Mouse (Mus musculus): ENCODE data around the gene Atrnl1.

Atrnl1 gene

DNA sequence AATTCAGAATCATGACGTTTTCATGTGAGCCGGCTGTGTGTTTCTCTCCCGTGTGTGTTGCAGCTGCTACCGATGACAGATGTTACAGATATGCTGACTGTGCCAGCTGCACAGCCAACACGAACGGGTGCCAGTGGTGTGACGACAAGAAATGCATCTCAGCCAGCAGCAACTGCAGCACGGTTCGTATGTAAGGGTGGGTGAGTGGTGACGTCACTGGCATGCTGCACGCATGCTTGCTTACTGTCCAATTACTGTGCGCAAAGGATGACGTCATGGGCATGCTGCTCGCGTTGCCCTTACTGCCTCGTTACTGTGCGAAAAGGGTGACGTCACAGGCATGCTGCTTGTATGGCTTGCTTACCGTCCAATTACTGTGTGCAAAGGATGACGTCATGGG lies 75.8 kb downstream of the Atrnl1 start:
- peak; percentile 33 to 48 for DNase-seq (ENCODE audit: low spot score in 2 of 2)

DNA sequence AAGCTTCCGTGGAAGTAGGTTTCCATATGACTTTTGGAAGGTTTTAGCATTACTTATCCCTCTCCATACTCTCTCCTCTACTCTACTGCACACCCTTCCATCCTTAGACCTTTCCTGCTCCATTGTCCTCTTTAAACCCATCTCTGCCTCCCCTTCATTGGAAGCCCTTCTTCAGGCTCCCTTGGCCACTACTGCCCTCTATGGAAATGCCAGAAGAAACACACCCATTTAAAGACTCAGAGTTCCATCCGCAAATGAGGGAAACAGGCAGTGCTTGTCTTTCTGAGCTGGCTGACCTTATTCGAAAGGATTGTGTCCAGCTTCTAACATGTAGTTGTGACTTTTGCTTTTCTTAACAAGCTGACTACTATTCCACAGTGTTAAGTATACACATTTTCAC lies 81.7 kb downstream of the Atrnl1 start:
- DNase-seq (ENCODE audit: low spot score in 2 of 2): no peak

DNA sequence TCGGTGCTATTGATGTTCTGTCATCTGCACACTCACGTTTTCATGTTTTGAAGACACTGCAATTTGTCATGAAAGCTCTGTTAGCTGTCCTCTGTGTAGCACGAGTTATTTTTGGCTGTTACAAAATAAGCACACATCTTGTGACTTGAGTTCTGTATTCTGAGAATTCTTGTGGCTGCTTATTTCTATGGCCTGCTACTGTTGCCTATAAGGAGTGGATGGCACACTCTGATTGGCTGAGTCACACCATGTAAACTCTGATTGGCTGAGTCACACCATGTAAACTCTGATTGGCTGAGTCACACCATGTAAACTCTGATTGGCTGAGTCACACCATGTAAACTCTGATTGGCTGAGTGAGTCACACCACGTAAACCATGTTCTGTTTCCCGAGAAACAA lies 85.9 kb downstream of the Atrnl1 start:
- DNase-seq (ENCODE audit: low spot score in 2 of 2): peak in 1 of 2 experiments; percentile 49

DNA sequence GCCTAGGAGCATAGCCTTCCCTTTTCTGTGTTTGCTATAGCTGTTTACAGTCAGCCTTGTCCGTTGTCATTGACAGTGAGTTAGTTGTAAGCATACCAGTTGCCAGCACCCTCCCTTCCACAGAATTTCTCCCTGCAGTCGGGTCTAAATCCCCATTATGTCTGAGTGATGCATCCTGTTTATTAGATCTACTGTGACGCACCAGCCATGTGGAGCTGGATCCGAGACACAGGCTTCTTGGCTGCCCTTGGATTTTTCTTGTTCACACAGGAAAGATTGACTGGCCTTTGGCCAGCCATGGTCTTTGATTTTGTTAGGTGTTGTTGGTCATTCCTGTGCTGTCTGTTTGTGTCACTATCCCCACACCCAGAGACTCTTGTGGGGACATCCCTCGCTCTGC lies 102.3 kb downstream of the Atrnl1 start:
- no peak for DNase-seq (ENCODE audit: low spot score in 2 of 2)

DNA sequence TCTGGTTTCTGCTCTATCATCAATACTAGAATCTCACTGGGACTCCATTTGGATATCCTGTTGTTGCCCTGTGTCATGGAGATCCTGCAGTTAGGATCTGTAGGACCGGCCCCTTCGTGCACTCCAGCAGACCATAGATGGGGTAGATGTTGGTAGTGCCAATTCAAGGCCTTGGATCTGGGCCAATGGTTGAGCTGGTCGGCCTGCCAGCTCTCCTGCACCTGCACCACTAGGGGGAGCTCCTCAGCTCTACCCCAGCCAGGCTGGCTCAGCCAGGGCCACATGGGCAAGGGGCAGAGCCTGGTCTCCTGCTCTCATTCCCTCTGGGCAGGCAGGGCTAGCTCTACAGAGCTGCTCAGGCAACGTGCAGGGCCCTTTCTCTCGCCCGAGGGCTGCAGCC lies 114.1 kb downstream of the Atrnl1 start:
- no peak for DNase-seq (ENCODE audit: low spot score in 2 of 2)

DNA sequence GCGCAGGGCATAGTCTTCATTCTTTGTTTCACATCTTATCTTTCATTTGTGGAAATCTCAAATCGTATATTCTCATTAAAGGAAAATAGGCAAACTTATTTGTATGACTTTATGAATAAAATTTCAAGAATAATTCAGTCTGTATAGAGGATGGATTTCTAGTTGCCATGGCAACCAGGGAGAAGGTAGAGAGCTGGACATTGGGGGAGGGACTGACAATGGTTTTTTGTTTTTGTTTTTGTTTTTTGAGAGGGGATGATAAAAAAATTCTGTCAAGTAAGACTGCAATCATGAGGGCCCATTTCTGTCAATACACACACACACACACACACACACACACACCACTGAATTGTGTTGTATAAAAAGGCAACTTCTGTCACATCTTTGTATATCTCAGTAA lies 114.5 kb downstream of the Atrnl1 start:
- no peak for DNase-seq (ENCODE audit: low spot score in 2 of 2)

DNA sequence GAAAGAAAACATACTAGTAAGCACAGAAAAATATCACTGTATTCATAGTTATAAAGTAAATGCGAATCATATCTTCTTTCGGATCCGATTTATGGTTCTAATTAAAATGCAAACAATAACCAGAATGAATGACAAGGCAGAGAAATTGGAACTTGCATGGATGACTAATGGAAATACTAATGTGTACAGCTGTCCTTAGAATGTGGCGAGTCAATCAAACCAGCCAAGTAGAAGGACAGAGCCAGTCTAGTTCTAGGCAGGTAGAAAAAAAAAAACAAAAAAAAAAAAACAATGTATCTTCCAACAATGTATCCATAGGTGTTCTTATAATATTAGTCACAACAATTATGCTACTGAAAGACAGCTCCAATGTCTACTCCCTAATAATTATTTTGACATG lies 116.2 kb downstream of the Atrnl1 start:
- DNase-seq (ENCODE audit: low spot score in 2 of 2): no peak

DNA sequence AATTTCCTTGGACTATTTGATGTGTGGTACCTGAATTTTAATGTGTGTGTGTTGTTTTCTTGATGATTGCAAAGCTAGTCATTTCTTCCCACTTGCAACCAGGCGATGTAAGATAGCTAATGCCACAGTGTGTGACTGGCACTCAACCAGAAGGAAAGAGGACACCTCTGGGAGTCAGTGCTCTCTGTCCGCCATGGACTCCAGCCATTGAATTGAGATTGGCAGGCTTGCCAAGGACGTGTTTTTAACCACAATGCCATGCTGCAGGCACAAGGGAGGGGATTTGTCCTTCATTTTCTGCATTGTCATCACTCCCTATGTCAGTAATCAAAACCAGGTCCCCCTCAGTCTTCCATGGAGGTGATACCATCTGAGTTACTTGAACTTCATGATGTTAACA lies 126.6 kb downstream of the Atrnl1 start:
- no peak for DNase-seq (ENCODE audit: low spot score in 2 of 2)

DNA sequence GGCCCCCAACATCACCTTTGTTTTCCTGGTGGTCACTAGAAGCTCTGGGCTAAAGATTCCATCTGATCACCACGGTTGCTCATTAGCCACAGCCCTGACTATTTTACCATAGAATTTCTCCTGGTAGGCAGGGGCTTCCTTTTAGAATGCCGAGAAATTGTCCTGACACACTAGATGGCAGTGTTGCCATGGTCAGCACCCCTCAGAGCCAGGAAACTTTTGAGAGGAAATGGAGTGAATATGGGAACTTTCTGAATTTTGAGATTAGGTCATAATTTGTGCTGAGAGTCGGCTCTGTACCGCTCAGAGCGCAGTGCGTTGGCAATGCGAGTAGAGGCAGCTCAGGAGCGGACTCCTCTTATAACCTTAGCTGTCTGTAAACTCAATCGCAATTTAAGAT lies 134.7 kb downstream of the Atrnl1 start:
- no peak for DNase-seq (ENCODE audit: low spot score in 2 of 2)

DNA sequence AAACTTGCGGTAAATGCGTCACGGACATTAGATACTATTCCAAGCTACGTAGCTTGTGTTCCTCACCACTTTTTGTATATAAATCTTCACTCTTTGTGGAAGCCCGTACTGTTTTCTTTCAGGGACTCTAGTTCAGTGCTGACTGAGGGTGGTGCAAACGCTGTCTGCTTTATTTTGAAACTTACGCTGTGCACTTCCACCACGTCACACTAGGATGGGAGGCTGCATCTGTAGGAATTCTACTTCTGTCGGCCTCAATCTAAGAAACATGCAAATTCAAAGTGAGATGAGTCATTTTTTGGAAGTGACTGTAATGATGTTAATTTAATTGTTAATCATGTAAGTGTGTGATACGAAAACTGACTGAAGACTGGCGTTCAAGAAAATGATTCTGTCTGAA lies 135.7 kb downstream of the Atrnl1 start:
- DNase-seq (ENCODE audit: low spot score in 2 of 2): no peak

DNA sequence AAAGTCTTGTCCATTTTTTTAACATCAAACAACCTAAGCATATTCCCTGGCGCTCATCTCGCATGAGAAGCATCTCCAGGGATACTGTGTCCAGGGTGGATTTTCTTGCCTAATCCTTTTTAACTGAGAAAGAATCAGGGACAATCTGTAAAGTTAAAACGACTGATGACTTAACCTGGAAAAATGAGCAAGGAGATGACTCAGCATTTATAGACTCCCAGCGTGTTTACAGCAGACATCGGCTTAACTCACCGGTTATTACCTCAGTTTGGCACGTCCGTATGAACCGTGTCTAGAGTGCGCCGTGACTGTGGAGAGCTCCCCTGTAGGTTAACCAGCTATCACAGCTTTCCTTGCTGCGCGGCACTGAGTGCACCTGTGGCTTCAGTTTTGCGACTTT lies 141.4 kb downstream of the Atrnl1 start:
- no peak for DNase-seq (ENCODE audit: low spot score in 2 of 2)

DNA sequence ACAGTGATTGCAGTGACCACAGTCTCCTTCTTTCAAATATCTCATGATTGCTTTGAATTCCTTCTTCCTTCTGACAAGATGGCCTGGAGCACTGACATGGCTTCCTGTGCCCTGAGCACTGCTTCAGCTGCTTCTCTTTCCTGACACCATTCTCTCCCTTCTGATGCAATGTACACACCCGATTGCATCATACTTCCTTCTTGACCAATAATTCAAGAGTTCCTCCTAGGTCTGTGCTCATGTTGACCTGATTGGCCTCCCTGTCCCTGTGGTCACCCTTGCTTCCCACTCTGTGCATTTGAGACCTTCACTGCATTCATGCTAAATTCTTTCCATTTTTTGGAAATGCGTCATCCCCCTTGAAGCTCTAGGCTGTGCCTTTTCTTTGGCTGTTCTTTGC lies 151.7 kb downstream of the Atrnl1 start:
- no peak for DNase-seq (ENCODE audit: low spot score in 2 of 2)

DNA sequence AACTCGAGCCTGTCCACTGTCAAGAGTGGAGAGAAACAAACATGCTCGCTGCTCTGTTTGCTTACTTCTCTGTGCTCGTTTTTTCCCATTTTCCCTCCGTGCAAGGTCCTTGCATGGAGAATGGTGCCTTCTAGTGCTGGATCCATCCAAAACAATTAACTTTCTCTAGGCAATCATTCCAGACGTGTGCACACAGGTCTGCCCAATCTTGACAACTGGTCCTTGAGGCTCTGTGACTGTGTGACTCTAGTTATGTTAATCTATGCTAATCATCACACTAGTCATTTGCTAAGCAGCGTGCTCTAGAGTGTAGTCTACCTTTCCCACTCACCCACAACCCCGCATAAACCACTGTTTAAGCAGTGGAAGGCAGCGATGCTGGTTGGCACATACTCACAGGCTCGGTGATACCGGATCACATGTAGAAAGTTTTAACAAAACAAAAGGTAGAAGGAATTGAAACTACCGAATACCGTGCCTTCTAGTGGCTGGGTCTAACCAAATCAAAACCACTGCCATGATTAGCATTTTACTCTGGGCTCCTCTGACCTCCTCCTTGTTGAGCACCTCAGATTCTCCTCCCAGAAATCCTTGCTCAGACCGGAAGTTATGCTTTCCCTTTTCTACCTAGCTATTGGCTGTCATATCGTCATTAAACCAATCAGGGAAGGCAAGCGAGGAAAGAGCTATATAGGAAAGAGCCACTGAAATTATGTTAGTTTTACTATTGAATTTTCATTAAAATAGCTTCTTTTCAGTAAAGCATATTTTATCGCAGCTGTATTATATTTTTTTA lies 153.9 kb downstream of the Atrnl1 start:
- no peak for DNase-seq (ENCODE audit: low spot score in 2 of 2)

DNA sequence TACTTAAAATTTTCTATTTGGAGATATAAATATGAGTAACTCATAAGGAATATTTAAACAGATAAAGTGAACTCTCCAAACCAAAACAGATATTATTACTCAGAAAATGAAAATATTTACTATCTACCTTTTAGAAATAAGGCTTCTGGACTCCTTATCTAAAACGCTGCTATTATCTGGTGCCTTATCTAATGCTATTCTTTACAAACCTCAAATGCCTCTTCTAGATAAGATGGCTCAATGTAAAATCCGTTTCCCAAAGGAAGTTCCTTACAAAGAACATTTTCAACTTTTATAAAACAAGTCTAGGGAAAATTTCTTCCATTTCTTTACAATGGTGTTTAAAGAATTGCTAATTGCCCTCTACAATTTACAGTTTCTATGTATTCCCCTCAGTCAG lies 156.2 kb downstream of the Atrnl1 start:
- no peak for DNase-seq (ENCODE audit: low spot score in 2 of 2)

DNA sequence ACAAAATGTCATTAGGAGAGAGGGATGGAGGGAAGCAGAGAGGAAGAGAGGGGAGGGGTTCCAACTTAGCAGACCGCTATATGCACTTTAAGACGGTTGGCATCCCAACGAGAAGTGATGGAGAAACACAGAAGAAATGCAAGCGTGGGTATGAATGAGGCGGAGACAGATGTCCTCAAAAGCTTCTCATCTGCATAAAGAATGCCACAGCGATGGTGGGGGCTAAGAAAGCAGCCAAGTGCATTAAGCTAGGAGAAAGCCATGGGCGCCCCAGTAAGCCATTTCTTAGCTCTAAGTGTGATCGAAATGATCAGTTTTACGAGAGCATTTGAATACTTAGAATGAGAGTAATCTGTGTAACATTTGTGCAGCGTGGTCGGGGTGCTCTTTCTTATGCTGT lies 157.8 kb downstream of the Atrnl1 start:
- DNase-seq (ENCODE audit: low spot score in 2 of 2): peak in 1 of 2 experiments; percentile 51

DNA sequence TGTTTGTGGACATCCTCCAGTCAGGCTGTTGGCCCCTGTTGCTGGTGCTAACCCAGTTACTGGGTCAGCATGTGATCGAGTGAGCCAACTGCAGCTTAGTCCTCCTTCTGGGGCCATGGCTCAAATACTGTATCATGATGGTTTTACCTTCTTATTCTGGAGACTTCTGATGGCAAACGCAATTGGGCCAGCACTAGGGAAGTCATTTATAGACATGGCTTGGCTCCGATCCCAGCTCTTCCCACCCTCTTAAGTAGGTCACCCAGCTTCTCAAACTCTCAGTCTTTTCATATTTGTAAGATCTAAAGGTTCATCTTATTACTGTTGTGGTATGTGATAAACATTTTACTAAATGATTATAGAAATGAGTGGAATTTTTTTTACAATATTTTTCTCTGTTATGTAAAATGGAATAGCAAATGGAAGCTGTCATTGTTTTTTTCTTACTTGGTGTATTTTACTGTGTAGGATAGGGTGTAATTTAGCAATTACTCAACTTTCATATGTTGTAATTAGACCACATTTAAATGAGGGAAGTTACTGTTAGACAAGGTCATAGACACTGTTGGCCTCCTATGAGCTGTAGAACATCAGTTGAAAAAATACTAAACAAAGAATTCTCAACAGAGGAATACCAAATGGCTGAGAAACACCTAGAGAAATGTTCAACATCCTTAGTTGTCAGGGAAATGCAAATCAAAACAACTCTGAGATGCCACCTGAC lies 171.7 kb downstream of the Atrnl1 start:
- peak; percentile 27 to 59 for DNase-seq (ENCODE audit: low spot score in 2 of 2)

DNA sequence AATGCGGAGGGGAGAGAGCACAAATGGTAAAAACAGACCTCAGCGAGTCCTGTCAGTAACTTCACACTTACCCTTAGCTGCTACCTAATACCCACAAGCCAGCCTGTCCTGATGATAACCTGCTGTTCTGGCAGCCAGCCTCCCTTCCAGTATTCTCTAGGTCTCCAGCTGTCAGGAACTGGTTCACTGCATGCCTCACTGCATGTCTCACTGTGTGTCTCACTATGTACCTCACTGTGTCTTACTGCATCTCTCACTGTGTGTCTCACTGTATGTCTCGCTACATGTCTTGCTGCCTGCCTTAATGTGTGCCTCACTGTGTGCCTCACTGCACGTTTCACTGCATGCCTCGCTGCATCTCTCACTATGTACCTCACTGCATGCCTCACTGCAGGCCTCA lies 175.9 kb downstream of the Atrnl1 start:
- DNase-seq (ENCODE audit: low spot score in 2 of 2): no peak

DNA sequence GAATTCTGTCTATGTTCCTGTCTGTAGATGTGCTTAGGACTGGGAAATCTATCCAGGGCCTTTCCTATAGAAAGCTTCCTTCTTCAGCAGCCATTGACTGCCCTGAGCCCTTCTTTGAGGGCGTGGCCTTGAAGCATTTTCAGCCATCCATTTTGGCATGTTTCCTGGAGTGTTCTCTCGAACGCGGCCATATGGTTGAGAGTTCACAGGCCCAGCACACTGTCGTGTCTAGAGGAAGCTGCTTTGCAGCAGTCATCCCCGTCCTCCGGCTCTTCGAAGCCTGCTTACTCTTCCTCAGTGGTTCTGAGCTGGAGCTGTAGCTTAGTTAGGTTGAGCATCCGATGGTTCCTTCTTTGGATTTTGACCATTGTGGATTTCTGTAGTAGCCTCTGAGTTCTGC lies 191.4 kb downstream of the Atrnl1 start:
- no peak for DNase-seq (ENCODE audit: low spot score in 2 of 2)

DNA sequence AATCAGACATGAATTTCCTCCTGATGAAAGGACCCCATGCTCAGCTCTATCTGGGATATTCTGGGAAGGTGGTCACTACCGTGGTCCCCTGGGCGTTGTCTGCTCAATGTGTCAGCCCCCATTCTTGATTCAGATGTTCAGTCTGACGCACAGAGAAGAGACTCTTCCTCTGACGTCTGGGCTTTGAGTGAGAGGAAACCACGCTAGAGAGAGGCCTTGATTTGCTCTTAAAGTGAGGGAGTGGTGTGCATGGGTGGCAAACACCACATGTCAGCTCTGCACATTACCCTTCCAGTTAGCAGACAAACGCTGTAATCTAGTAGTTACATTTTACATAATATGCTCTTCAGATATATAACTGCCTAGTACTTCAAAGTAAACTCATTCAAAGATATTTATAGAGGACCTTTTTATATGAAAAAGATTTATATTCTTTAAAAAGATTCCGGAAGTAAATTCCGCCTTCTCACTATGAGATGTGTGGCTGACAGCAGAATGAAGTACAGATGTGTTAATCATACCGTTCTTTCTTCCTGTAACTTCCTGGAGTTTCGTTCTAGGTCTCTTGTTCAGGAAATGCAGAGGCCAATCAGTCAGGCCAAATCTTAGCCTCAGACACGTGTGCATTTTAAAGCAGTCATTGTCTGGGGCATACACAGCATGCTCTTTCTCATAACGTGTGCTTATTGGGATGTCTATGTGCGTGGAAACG lies 192.1 kb downstream of the Atrnl1 start:
- DNase-seq (ENCODE audit: low spot score in 2 of 2): peak in 1 of 2 experiments; percentile 37

DNA sequence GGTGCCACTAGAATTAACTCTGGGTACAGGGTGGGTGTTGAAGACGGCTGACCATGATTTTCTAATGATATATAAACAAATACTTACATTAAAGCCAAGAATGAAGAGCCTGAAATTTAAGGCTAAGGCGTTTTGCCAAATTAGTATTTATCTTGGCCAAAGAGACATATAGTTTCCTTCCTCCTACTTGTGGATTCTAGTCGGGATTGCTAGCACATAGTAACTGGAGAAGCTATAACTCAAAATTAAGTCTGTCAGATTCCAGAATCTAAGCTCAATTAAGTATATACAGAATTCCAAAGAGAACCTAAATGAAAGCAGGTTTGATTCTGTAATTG lies 192.6 kb downstream of the Atrnl1 start:
- DNase-seq (ENCODE audit: low spot score in 2 of 2): no peak

DNA sequence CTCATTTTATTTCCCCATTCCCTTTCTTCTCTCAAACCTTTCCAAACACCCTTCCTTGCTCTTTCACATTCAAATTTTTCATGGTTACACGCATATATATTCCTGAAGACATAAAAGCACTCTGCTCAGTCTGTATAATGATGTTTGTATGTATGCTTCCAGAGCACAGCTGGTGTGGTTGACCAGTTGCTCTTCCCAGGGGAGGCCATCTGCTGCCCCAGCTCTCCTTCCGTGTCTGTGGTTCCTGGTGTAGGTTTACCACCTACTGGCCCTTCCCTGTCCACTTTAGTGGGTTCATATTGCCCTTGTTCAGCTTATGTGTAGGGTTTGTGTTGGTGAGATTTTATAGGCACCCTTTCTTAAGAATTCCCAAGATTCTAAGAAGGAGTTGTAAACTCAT lies 197.5 kb downstream of the Atrnl1 start:
- no peak for DNase-seq (ENCODE audit: low spot score in 2 of 2)

DNA sequence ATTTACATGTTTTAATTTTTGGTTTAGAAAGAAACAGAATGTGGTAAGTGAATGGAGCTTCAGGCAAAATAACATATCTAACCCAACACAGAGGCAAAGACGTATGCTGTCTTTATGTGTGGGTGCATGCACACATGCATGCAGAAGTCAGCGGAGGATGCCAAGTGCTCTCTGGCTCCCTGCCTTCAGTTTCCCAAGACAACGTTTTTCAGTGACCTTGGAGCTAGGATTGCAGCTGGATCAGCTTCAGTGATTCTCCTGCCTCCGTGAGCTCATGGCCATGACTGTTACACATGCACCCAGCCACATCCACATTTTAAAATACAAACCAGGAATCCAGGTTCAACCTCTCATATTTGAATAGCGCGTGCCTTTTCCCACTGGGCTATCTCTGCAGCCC lies 203.5 kb downstream of the Atrnl1 start:
- no peak for DNase-seq (ENCODE audit: low spot score in 2 of 2)

Data from right cerebral cortex, postnatal 36 days (tissue).